Mouse (Mus musculus): ENCODE measurements around the gene Insm2. TPM values are rescaled to one million over a fixed set of nuclear protein-coding genes. Genes with fewer than 3 reads are reported as not detected.

The Insm2 gene
- polyA plus RNA-seq (2015; fragmentation: Illumina TruSeq; extraction: RNeasy Lipid Tissue Mini Kit (QIAGEN cat#74804); ENCODE audit: insufficient read depth, low replicate concordance), result not detected

DNA sequence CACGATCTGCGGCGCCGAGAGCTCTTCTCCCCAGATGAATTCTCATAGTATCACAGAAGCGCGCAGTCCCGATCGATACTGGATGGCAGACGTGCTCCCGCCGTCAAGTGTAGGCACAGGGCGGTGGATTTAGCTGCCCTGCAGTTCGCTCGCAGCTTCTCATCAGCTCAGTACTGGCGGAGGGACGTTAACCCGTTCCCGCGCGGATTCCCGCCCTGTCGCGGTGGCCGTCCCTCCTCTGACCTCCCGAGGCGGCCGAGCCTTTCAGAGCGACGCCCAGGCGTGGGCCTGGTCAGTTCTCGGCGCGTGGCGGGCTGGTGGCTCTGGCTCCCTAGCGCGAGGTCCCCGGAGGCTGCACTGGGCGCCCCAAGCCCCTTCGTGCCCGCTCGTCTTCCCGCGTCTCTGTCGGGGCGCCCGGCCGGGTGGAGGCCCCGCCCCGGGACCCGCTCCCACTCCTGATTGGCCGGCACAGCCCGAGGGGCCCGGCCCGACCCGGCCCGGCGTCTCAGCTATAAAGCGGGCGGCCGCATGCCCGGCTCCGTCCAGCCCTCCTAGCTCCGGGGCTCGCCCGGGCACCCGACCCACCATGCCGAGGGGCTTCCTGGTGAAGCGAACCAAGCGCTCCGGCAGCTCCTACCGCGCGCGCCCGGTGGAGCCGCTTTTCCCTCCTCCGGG is at the start of gene Insm2:
TSS of gene Insm2 (plus strand) at position 541 of the 675 bp plus-strand sequence.

DNA sequence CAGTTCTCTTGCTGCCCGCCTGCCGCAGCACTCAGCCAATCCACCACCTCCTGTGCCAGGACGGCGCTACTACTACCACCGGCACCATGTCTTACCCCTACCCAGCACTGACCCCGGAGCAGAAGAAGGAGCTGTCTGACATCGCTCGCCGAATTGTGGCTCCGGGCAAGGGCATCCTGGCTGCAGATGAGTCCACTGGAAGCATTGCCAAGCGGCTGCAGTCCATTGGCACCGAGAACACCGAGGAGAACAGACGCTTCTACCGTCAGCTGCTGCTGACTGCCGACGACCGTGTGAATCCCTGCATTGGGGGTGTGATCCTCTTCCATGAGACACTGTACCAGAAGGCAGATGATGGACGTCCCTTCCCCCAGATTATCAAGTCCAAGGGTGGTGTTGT is 34.0 kb upstream of the Insm2 start, which contains the start of gene Aldoart2:
TSS of gene Aldoart2 (plus strand) at position 34 of the 400 bp plus-strand sequence.

Other genes with a start within 250 kb of the Insm2 start
- gene Psma6, start 215.2 kb upstream of the Insm2 start, polyA plus RNA-seq (2015; fragmentation: Illumina TruSeq; extraction: RNeasy Lipid Tissue Mini Kit (QIAGEN cat#74804); ENCODE audit: insufficient read depth, low replicate concordance), result 275 TPM
- gene Nfkbia, start 106.8 kb upstream of the Insm2 start, polyA plus RNA-seq (2015; fragmentation: Illumina TruSeq; extraction: RNeasy Lipid Tissue Mini Kit (QIAGEN cat#74804); ENCODE audit: insufficient read depth, low replicate concordance), result 128 TPM
- not detected for gene Aldoart2, start 34.2 kb upstream of the Insm2 start, polyA plus RNA-seq (2015; fragmentation: Illumina TruSeq; extraction: RNeasy Lipid Tissue Mini Kit (QIAGEN cat#74804); ENCODE audit: insufficient read depth, low replicate concordance)
- 46.6 TPM for gene Ralgapa1, start 221.7 kb downstream of the Insm2 start, polyA plus RNA-seq (2015; fragmentation: Illumina TruSeq; extraction: RNeasy Lipid Tissue Mini Kit (QIAGEN cat#74804); ENCODE audit: insufficient read depth, low replicate concordance)
- gene Brms1l, start 236.9 kb downstream of the Insm2 start, polyA plus RNA-seq (2015; fragmentation: Illumina TruSeq; extraction: RNeasy Lipid Tissue Mini Kit (QIAGEN cat#74804); ENCODE audit: insufficient read depth, low replicate concordance), result 30.4 TPM

All from spleen, adult 10 weeks (tissue).